Mouse (Mus musculus) C2C12 (cell line): Measurements from ENCODE around the gene Camkv.

Experiments
- CTCF ChIP-seq: IDR thresholded peaks from one replicate; pipeline ENCODE4 v1.5.1; 2011; ENCODE audit not compliant: control insufficient read depth, insufficient read depth, insufficient read length
- MYOG ChIP-seq: IDR thresholded peaks from one replicate; pipeline ENCODE4 v1.6.1; 2011; ENCODE audit not compliant: control insufficient read depth, insufficient read length; ENCODE audit errors: extremely low read depth
- USF1 ChIP-seq: IDR thresholded peaks from one replicate; pipeline ENCODE4 v1.6.1; 2011; ENCODE audit warnings: low read depth, mild to moderate bottlenecking, control low read depth, moderate library complexity

DNA sequence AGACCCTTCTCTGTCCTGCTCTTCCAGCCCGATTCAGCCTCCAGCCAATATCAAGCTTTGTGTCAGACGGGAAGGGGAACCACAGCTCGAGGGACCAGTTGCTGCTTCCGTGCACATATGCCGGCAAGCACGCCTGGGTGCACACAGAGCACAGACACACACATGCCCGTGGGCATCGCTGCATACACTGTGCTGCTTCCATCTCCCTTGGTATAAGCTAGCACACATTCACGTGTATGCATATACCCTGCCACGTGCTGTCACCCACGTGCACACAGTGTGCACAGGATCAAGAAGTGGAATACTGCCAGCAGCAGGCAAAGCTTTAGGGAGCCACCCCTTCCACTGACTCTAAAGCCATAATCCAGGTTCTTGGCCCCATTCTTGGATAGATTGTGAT is 1.3 kb upstream of the Camkv start:
- TF ChIP-seq USF1 (no peak), CTCF (no peak), MYOG (no peak)
